Mouse (Mus musculus): ENCODE measurements around the gene Xkr8. TPM values are rescaled to one million over a fixed set of nuclear protein-coding genes. Genes with fewer than 3 reads are reported as not detected.

Xkr8 gene
- polyA plus RNA-seq, 1 experiment: 7.5 TPM

- WGBS: 95% methylated on average over 25 of the region's 25 CpGs
- DNase-seq: no peak
- no peak overlapping the region for H3K4me3 ChIP-seq (ENCODE audit: control insufficient read depth, insufficient read depth, low read length)
- H3K4me1 ChIP-seq (replicated peaks; ENCODE audit: control insufficient read depth, insufficient read depth, low read length): peaks cover 20% of the 10 kb centered on the region
- no peak for TF ChIP-seq POLR2A (IDR thresholded peaks at IDR 0.05; ENCODE audit: control insufficient read depth, extremely low read depth, insufficient read depth, low read length, poor library complexity)
- TF ChIP-seq CTCF (IDR thresholded peaks at IDR 0.05; ENCODE audit: borderline replicate concordance, control insufficient read depth, extremely low read depth, insufficient read depth, low read length, poor library complexity): no peak
- H3K27me3 ChIP-seq (ENCODE audit: control insufficient read depth, insufficient read depth, low read length): no peaks in the 10 kb centered on the region
- 0 out of 2 replicates have a peak overlapping the region, but pooled peaks have one; percentile 5 for H3K27ac ChIP-seq (ENCODE audit: control insufficient read depth, insufficient read depth, low read length)
- no peaks in the 10 kb centered on the region for H3K36me3 ChIP-seq (ENCODE audit: control insufficient read depth, insufficient read depth, low read length)
These were observed 875 bp upstream of the Xkr8 start for GRCm38 (mm10) chr4:132733071-132733770.

- Histone ChIP-seq H3K27me3 (ENCODE audit: control insufficient read depth, insufficient read depth, low read length) (no peaks in the 10 kb centered on the region), H3K4me1 (replicated peaks; ENCODE audit: control insufficient read depth, insufficient read depth, low read length) (peaks cover 26% of the 10 kb centered on the region), H3K36me3 (ENCODE audit: control insufficient read depth, insufficient read depth, low read length) (no peaks in the 10 kb centered on the region), H3K27ac (ENCODE audit: control insufficient read depth, insufficient read depth, low read length) (no peak overlapping the region), H3K4me3 (ENCODE audit: control insufficient read depth, insufficient read depth, low read length) (peak overlapping the region; percentile 68; the same call in 1 of the 2 replicates)
- WGBS: 50% methylated on average over 12 of the region's 12 CpGs
- no peak for DNase-seq
- no peak for TF ChIP-seq POLR2A (IDR thresholded peaks at IDR 0.05; ENCODE audit: control insufficient read depth, extremely low read depth, insufficient read depth, low read length, poor library complexity)
These were observed 730 bp downstream of the Xkr8 start for GRCm38 (mm10) chr4:132731616-132732015.

DNA sequence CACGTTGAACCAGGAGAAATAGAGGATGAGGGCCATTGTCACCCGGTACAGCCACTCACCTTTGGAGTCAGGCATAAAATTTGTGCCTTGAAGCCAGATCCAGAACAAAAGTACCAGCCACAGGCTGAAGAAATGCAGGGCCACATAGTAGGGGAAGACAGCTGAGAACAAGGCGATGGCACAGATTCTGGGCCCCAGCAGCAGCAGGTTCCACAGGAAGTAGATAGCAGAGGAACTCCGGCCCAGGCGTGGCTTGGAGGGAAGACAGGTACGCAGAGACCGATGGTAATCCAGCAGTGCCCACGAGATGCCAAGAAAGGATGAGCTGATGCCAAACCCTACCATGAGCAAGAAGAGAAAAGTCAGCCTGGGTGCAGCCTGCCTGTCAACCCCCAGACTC, 4.1 kb downstream of the Xkr8 start:
- Histone ChIP-seq H3K4me3 (ENCODE audit: control insufficient read depth, insufficient read depth, low read length) (no peak overlapping the region), H3K36me3 (ENCODE audit: control insufficient read depth, insufficient read depth, low read length) (no peaks in the 10 kb centered on the region), H3K4me1 (replicated peaks; ENCODE audit: control insufficient read depth, insufficient read depth, low read length) (peaks cover 21% of the 10 kb centered on the region), H3K27ac (ENCODE audit: control insufficient read depth, insufficient read depth, low read length) (no peak overlapping the region), H3K27me3 (ENCODE audit: control insufficient read depth, insufficient read depth, low read length) (no peaks in the 10 kb centered on the region)
- 60% methylated on average over 8 of the region's 8 CpGs for WGBS
- no peak for DNase-seq
- TF ChIP-seq POLR2A (IDR thresholded peaks at IDR 0.05; ENCODE audit: control insufficient read depth, extremely low read depth, insufficient read depth, low read length, poor library complexity): no peak
- no peak for TF ChIP-seq CTCF (IDR thresholded peaks at IDR 0.05; ENCODE audit: borderline replicate concordance, control insufficient read depth, extremely low read depth, insufficient read depth, low read length, poor library complexity)

DNA sequence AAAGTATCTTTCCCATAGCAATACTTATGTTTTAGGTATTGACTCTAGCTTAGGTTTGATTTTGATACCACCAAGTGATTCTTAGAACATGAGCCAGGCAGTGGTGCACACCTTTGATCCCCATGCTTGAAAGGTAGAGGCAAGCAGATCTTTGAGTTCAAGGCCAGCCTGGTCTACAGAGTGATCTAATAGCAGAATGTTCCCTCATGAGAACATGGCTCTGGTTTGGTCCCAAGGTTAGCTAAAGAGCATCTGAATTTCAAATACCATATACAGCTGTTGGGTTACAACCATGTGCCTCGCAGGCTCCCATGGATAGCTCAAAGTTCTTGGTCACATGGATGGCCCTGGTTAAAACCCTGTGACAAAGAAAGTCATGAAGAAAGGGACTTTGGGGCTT, 14.1 kb downstream of the Xkr8 start:
- no peak overlapping the region for H3K4me3 ChIP-seq (ENCODE audit: control insufficient read depth, insufficient read depth, low read length)
- no peak for TF ChIP-seq POLR2A (IDR thresholded peaks at IDR 0.05; ENCODE audit: control insufficient read depth, extremely low read depth, insufficient read depth, low read length, poor library complexity)
- no peak for TF ChIP-seq CTCF (IDR thresholded peaks at IDR 0.05; ENCODE audit: borderline replicate concordance, control insufficient read depth, extremely low read depth, insufficient read depth, low read length, poor library complexity)
- no peaks in the 10 kb centered on the region for H3K4me1 ChIP-seq (replicated peaks; ENCODE audit: control insufficient read depth, insufficient read depth, low read length)
- no peaks in the 10 kb centered on the region for H3K27me3 ChIP-seq (ENCODE audit: control insufficient read depth, insufficient read depth, low read length)
- no peak overlapping the region for H3K27ac ChIP-seq (ENCODE audit: control insufficient read depth, insufficient read depth, low read length)
- H3K36me3 ChIP-seq (ENCODE audit: control insufficient read depth, insufficient read depth, low read length): peaks cover 19% of the 10 kb centered on the region
- 100% methylated on average over 1 of the region's 1 CpGs for WGBS
- no peak for DNase-seq

GRCm38 (mm10) chr4:132713181-132713580, 19.2 kb downstream of the Xkr8 start:
- Histone ChIP-seq H3K4me3 (ENCODE audit: control insufficient read depth, insufficient read depth, low read length) (no peak overlapping the region), H3K27ac (ENCODE audit: control insufficient read depth, insufficient read depth, low read length) (no peak overlapping the region), H3K4me1 (replicated peaks; ENCODE audit: control insufficient read depth, insufficient read depth, low read length) (no peaks in the 10 kb centered on the region), H3K27me3 (ENCODE audit: control insufficient read depth, insufficient read depth, low read length) (no peaks in the 10 kb centered on the region), H3K36me3 (ENCODE audit: control insufficient read depth, insufficient read depth, low read length) (peaks cover 59% of the 10 kb centered on the region)
- WGBS: 99% methylated on average over 7 of the region's 7 CpGs
- DNase-seq: no peak
- no peak for TF ChIP-seq POLR2A (IDR thresholded peaks at IDR 0.05; ENCODE audit: control insufficient read depth, extremely low read depth, insufficient read depth, low read length, poor library complexity)
- TF ChIP-seq CTCF (IDR thresholded peaks at IDR 0.05; ENCODE audit: borderline replicate concordance, control insufficient read depth, extremely low read depth, insufficient read depth, low read length, poor library complexity): no peak

GRCm38 (mm10) chr4:132706885-132707284, 25.5 kb downstream of the Xkr8 start:
- peaks cover 81% of the 10 kb centered on the region for H3K36me3 ChIP-seq (ENCODE audit: control insufficient read depth, insufficient read depth, low read length)

DNA sequence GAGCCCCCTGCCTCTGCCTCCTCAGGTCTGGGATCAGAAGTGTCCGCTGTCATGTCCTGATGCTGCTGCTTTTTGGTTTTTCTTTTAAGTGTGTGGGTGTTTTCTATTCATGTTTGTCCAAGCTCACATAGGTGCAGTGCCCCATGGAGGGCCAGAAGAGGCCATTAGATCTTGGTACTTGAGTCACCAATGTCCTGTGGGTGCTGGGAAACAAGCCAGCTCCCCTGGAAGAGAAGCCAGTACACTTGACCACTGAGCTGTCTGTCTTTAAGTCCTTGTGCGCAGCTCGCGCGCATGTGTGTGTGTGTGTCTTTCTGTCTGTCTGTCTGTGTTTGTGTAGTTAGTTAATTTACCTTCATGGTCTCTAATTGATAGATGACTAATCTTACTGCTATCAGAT, 30.3 kb downstream of the Xkr8 start:
- DNase-seq: no peak
- H3K27ac ChIP-seq (ENCODE audit: control insufficient read depth, insufficient read depth, low read length): no peak overlapping the region
- no peak for TF ChIP-seq CTCF (IDR thresholded peaks at IDR 0.05; ENCODE audit: borderline replicate concordance, control insufficient read depth, extremely low read depth, insufficient read depth, low read length, poor library complexity)
- TF ChIP-seq POLR2A (IDR thresholded peaks at IDR 0.05; ENCODE audit: control insufficient read depth, extremely low read depth, insufficient read depth, low read length, poor library complexity): no peak
- H3K4me3 ChIP-seq (ENCODE audit: control insufficient read depth, insufficient read depth, low read length): no peak overlapping the region
- 97% methylated on average over 5 of the region's 5 CpGs for WGBS
- H3K27me3 ChIP-seq (ENCODE audit: control insufficient read depth, insufficient read depth, low read length): no peaks in the 10 kb centered on the region
- peaks cover 61% of the 10 kb centered on the region for H3K36me3 ChIP-seq (ENCODE audit: control insufficient read depth, insufficient read depth, low read length)
- no peaks in the 10 kb centered on the region for H3K4me1 ChIP-seq (replicated peaks; ENCODE audit: control insufficient read depth, insufficient read depth, low read length)

More at GRCm38 (mm10) chr4:132706885-132707284, 25.5 kb downstream of the Xkr8 start:
- no peaks in the 10 kb centered on the region for H3K4me1 ChIP-seq (replicated peaks; ENCODE audit: control insufficient read depth, insufficient read depth, low read length)
- DNase-seq: no peak
- no peaks in the 10 kb centered on the region for H3K27me3 ChIP-seq (ENCODE audit: control insufficient read depth, insufficient read depth, low read length)
- no peak overlapping the region for H3K27ac ChIP-seq (ENCODE audit: control insufficient read depth, insufficient read depth, low read length)
- no peak overlapping the region for H3K4me3 ChIP-seq (ENCODE audit: control insufficient read depth, insufficient read depth, low read length)
- no peak for TF ChIP-seq POLR2A (IDR thresholded peaks at IDR 0.05; ENCODE audit: control insufficient read depth, extremely low read depth, insufficient read depth, low read length, poor library complexity)
- TF ChIP-seq CTCF (IDR thresholded peaks at IDR 0.05; ENCODE audit: borderline replicate concordance, control insufficient read depth, extremely low read depth, insufficient read depth, low read length, poor library complexity): no peak
- WGBS: 97% methylated on average over 8 of the region's 8 CpGs
